Mouse (Mus musculus): ENCODE results near the gene Wdr24.
"Not testable (repeated sequence)": the region's sequence is repeated elsewhere in the genome, so short reads cannot be mapped to it uniquely, and the experiment has no call there.

Wdr24 gene

GRCm38 (mm10) chr17:25823452-25823851 lies at the start of gene Wdr24:
TSS of gene Wdr24 (plus strand) at chr17:25823627.
- peak; percentile 73 for DNase-seq

- peak; percentile 71 for DNase-seq
Observed at GRCm38 (mm10) chr17:25775318-25776062, 47.9 kb upstream of the Wdr24 start.

GRCm38 (mm10) chr17:25777948-25778347 lies 45.5 kb upstream of the Wdr24 start:
- DNase-seq, result no peak

- DNase-seq, result no peak
Observed at GRCm38 (mm10) chr17:25781339-25781738, 42.1 kb upstream of the Wdr24 start.

- no peak for DNase-seq
Observed at GRCm38 (mm10) chr17:25783086-25783485, 40.3 kb upstream of the Wdr24 start.

GRCm38 (mm10) chr17:25783861-25784574 lies 39.4 kb upstream of the Wdr24 start:
- no peak for DNase-seq

- DNase-seq, result peak; percentile 96
Observed at GRCm38 (mm10) chr17:25785281-25785745, 38.1 kb upstream of the Wdr24 start, which contains the start of gene Haghl. TSS of gene Haghl (minus strand) at chr17:25785673.

- DNase-seq, result no peak
Observed at GRCm38 (mm10) chr17:25786280-25786679, 37.1 kb upstream of the Wdr24 start, which contains the start of gene Ccdc78. TSS of gene Ccdc78 (plus strand) at chr17:25786580.

GRCm38 (mm10) chr17:25786781-25787504 lies 36.5 kb upstream of the Wdr24 start:
- no peak for DNase-seq

- DNase-seq, result no peak
Observed at GRCm38 (mm10) chr17:25791320-25791842, 32.0 kb upstream of the Wdr24 start.

GRCm38 (mm10) chr17:25791843-25792527 lies 31.4 kb upstream of the Wdr24 start:
- DNase-seq, result peak; percentile 73

- peak; percentile 80 for DNase-seq
Observed at GRCm38 (mm10) chr17:25792615-25793014, 30.8 kb upstream of the Wdr24 start, which contains the start of gene Fam173a. TSS of gene Fam173a (minus strand) at chr17:25792901.

- DNase-seq, result no peak
Observed at GRCm38 (mm10) chr17:25794197-25794596, 29.2 kb upstream of the Wdr24 start.

- DNase-seq, result no peak
Observed at GRCm38 (mm10) chr17:25794998-25795397, 28.4 kb upstream of the Wdr24 start.

GRCm38 (mm10) chr17:25795609-25796092 lies 27.8 kb upstream of the Wdr24 start, which contains the start of gene AC134908.4:
TSS of gene AC134908.4 (minus strand) at chr17:25795659.
- DNase-seq, result peak; percentile 83

- DNase-seq, result no peak
Observed at GRCm38 (mm10) chr17:25796211-25796771, 27.1 kb upstream of the Wdr24 start.

GRCm38 (mm10) chr17:25796951-25797369 lies 26.5 kb upstream of the Wdr24 start, which contains the start of gene Metrn:
TSS of gene Metrn (minus strand) at chr17:25797136.
- peak; percentile 83 for DNase-seq

- DNase-seq, result peak; percentile 77
Observed at GRCm38 (mm10) chr17:25801029-25801428, 22.4 kb upstream of the Wdr24 start.

- no peak for DNase-seq
Observed at GRCm38 (mm10) chr17:25802825-25803517, 20.5 kb upstream of the Wdr24 start.

GRCm38 (mm10) chr17:25806507-25806906 lies 16.9 kb upstream of the Wdr24 start:
- DNase-seq, result no peak

GRCm38 (mm10) chr17:25807452-25807851 lies 16.0 kb upstream of the Wdr24 start:
- DNase-seq, result not testable (repeated sequence)

Measured in kidney, adult 11 months (tissue).